Mouse (Mus musculus) embryo, embryonic 10 days (tissue): Measurements from ENCODE around the gene Tnfrsf14.

Experiments
- DNase-seq: peaks from one replicate; pipeline ENCODE4 v3.0.0-alpha.2; 2015; ENCODE audit warnings: low spot score

The Tnfrsf14 gene

GRCm38 (mm10) chr4:154877864-154878548 is 50.4 kb downstream of the Tnfrsf14 start:
- peak; percentile 98 for DNase-seq

GRCm38 (mm10) chr4:154873186-154873585 is 55.2 kb downstream of the Tnfrsf14 start:
- DNase-seq = no peak
